Mouse (Mus musculus) adrenal gland, postnatal 10 days (tissue): ENCODE measurements around the gene Mad2l1bp. TPM values are rescaled to one million over a fixed set of nuclear protein-coding genes. Genes with fewer than 3 reads are reported as not detected.
A peak's percentile ranks its signal among the peaks of the same experiment; 100 is the strongest.

Experiments used
- DNase-seq: peaks from one replicate; pipeline ENCODE4 v3.0.0; 2021; ENCODE audit warnings: mixed read lengths
- long read RNA-seq, 2 experiments: library from polyadenylated mRNA; stranded (forward); transcript quantifications; one replicate each; pipeline ENCODE4 v2.0.0; 2021
- total RNA-seq, 2 experiments: library from RNA; stranded (reverse); gene quantifications; 2 replicates each; pipeline ENCODE4 v1.2.3; 2021

Mad2l1bp gene
- total RNA-seq, result 10 to 100 TPM; 14.1 to 15.0 TPM
- long read RNA-seq, experiment 1, transcript Mad2l1bp-201 (3 exons, 1,272 nt), result major isoform, 15 of 16 reads
- long read RNA-seq, experiment 1, partial matches to known transcripts, result 0 of 16 reads
- long read RNA-seq, experiment 1, other reads (novel, unspliced or antisense), result 1 of 16 reads
- long read RNA-seq, experiment 2, transcript Mad2l1bp-201 (3 exons, 1,272 nt), result major isoform, 19 of 21 reads
- long read RNA-seq, experiment 2, partial matches to known transcripts, result 1 of 21 reads
- long read RNA-seq, experiment 2, other reads (novel, unspliced or antisense), result 1 of 21 reads

- DNase-seq, result peak; percentile 91
These were observed at the start of gene Mad2l1bp for GRCm38 (mm10) chr17:46152847-46153782. TSS of gene Mad2l1bp (minus strand) at chr17:46153553.

GRCm38 (mm10) chr17:46203078-46203477 is 49.7 kb upstream of the Mad2l1bp start:
- no peak for DNase-seq

GRCm38 (mm10) chr17:46202421-46203071 is 49.2 kb upstream of the Mad2l1bp start, which contains the start of the genes Polh and Xpo5:
TSS of gene Polh (minus strand) at chr17:46202645.
TSS of gene Xpo5 (plus strand) at chr17:46202782.
- peak; percentile 96 for DNase-seq

GRCm38 (mm10) chr17:46201151-46201550 is 47.8 kb upstream of the Mad2l1bp start:
- DNase-seq, result peak; percentile 54

GRCm38 (mm10) chr17:46188829-46189228 is 35.5 kb upstream of the Mad2l1bp start:
- DNase-seq, result peak; percentile 47

GRCm38 (mm10) chr17:46182273-46182672 is 28.9 kb upstream of the Mad2l1bp start:
- peak; percentile 56 for DNase-seq

GRCm38 (mm10) chr17:46170538-46170937 is 17.2 kb upstream of the Mad2l1bp start:
- no peak for DNase-seq

- DNase-seq, result no peak
These were observed 15.4 kb upstream of the Mad2l1bp start for GRCm38 (mm10) chr17:46168768-46169167.

GRCm38 (mm10) chr17:46168318-46168717 is 15.0 kb upstream of the Mad2l1bp start:
- no peak for DNase-seq

GRCm38 (mm10) chr17:46167014-46167413 is 13.7 kb upstream of the Mad2l1bp start:
- peak; percentile 60 for DNase-seq

GRCm38 (mm10) chr17:46166270-46166669 is 12.9 kb upstream of the Mad2l1bp start:
- DNase-seq, result no peak

GRCm38 (mm10) chr17:46165460-46165859 is 12.1 kb upstream of the Mad2l1bp start:
- DNase-seq, result no peak

GRCm38 (mm10) chr17:46164791-46165190 is 11.4 kb upstream of the Mad2l1bp start:
- DNase-seq, result no peak

GRCm38 (mm10) chr17:46164301-46164700 is 10.9 kb upstream of the Mad2l1bp start:
- no peak for DNase-seq

GRCm38 (mm10) chr17:46162951-46163421 is 9.6 kb upstream of the Mad2l1bp start:
- peak; percentile 32 for DNase-seq

GRCm38 (mm10) chr17:46162551-46162950 is 9.2 kb upstream of the Mad2l1bp start:
- DNase-seq, result no peak

GRCm38 (mm10) chr17:46161710-46162109 is 8.4 kb upstream of the Mad2l1bp start:
- no peak for DNase-seq

- DNase-seq, result no peak
These were observed 7.8 kb upstream of the Mad2l1bp start for GRCm38 (mm10) chr17:46161179-46161578.

GRCm38 (mm10) chr17:46160686-46161085 is 7.3 kb upstream of the Mad2l1bp start, which contains the start of gene Gtpbp2:
TSS of gene Gtpbp2 (plus strand) at chr17:46161032.
- DNase-seq, result peak; percentile 93

- DNase-seq, result peak; percentile 96
These were observed 6.8 kb upstream of the Mad2l1bp start for GRCm38 (mm10) chr17:46160090-46160662.

- no peak for DNase-seq
These were observed 5.9 kb upstream of the Mad2l1bp start for GRCm38 (mm10) chr17:46159236-46159635.

- DNase-seq, result no peak
These were observed 3.8 kb upstream of the Mad2l1bp start for GRCm38 (mm10) chr17:46157131-46157530.
